Mouse (Mus musculus) thymus, adult 2 months (tissue): Measurements from ENCODE around the gene Mtor. TPM values are rescaled to one million over a fixed set of nuclear protein-coding genes. Genes with fewer than 3 reads are reported as not detected.

Experiments
- DNase-seq: peaks from one replicate; pipeline ENCODE4 v3.0.0; 2021
- H3K27ac ChIP-seq: fragments of 200-500 bp; 2 replicates; pipeline ENCODE4 v1.5.1; 2012; ENCODE audit warnings: low read length, control low read depth; ENCODE audit not compliant: control insufficient read depth, insufficient read depth
- H3K27me3 ChIP-seq: fragments of 200-500 bp; 2 replicates; pipeline ENCODE4 v1.6.1; 2012; ENCODE audit warnings: mild to moderate bottlenecking, low read length, moderate library complexity, mixed read lengths; ENCODE audit not compliant: control insufficient read depth, insufficient read depth
- H3K36me3 ChIP-seq: fragments of 200-500 bp; 2 replicates; pipeline ENCODE4 v1.6.1; 2012; ENCODE audit warnings: mild to moderate bottlenecking, low read length, moderate library complexity; ENCODE audit not compliant: control insufficient read depth, insufficient read depth
- H3K4me1 ChIP-seq: fragments of 200-500 bp; replicated peaks from 2 replicates; pipeline ENCODE4 v1.6.1; 2012; ENCODE audit warnings: low read length; ENCODE audit not compliant: control insufficient read depth, insufficient read depth
- H3K4me3 ChIP-seq: fragments of 200-500 bp; 2 replicates; pipeline ENCODE4 v1.5.1; 2012; ENCODE audit warnings: mild to moderate bottlenecking, low read length, control low read depth, moderate library complexity; ENCODE audit not compliant: control insufficient read depth, insufficient read depth
- CTCF ChIP-seq: fragments of 200-500 bp; IDR thresholded peaks from 2 replicates; pipeline ENCODE4 v1.5.1; 2012; ENCODE audit warnings: mild to moderate bottlenecking, control low read depth, low read length, moderate library complexity, borderline replicate concordance; ENCODE audit not compliant: control insufficient read depth, poor library complexity, insufficient read depth; ENCODE audit errors: extremely low read depth
- POLR2A ChIP-seq: fragments of 200-500 bp; IDR thresholded peaks from 2 replicates; pipeline ENCODE4 v1.6.1; 2012; ENCODE audit warnings: mild to moderate bottlenecking, low read length, control low read depth, moderate library complexity; ENCODE audit not compliant: control insufficient read depth, poor library complexity, insufficient read depth; ENCODE audit errors: extremely low read depth
- WGBS: fragments of 180-500 bp; shearing (Covaris S2); methylation state at CpG from one replicate; pipeline ENCODE4 v1.1.7; 2018; 5-methylcytosine and 5-hydroxymethylcytosine counted together
- polyA plus RNA-seq: library from polyadenylated mRNA; depleted of rRNA; stranded (reverse); fragments of >200 nt; gene quantifications from 2 replicates; pipeline ENCODE4 v1.2.3, GENCODE M21; 2012

Gene Mtor
- polyA plus RNA-seq, 1 experiment, result 25.0 TPM

DNA sequence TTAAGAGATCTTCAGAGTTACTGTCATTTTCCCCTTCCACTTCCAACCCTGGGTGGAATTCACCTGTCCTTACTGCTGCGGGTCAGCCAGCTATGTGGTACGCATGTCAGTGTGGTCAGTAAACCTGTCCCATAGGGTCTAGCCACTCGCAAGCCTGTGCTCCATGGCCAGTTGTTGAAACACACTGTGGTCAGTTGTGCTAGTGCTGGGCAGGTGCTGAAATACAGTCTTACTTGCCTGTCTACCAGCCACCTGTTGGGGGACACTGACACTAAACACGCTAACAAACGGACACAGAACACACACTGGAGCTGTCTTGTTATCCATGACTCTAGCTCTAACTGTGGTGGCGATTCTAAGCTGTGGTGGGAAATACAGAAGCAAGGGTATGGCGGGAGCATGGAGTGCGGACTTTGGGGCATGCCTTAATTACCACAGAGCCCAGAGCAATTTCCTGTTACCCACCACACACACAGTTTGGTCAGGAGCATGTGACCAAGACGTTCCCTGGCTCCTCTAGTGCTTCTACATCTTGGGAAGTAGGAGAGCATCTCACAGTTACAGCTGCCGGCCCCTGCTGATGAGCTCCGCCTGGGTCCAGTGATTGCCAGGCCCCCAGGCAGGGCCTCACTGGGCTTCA lies 17.4 kb upstream of the Mtor start:
- no peaks in the 10 kb centered on the region for H3K4me1 ChIP-seq
- WGBS, result 54% methylated on average over 11 of the region's 11 CpGs
- TF ChIP-seq CTCF (no peak), POLR2A (no peak)
- H3K36me3 ChIP-seq, result no peaks in the 10 kb centered on the region
- H3K4me3 ChIP-seq, result no peak overlapping the region
- DNase-seq, result no peak
- H3K27me3 ChIP-seq, result no peaks in the 10 kb centered on the region
- no peak overlapping the region for H3K27ac ChIP-seq

DNA sequence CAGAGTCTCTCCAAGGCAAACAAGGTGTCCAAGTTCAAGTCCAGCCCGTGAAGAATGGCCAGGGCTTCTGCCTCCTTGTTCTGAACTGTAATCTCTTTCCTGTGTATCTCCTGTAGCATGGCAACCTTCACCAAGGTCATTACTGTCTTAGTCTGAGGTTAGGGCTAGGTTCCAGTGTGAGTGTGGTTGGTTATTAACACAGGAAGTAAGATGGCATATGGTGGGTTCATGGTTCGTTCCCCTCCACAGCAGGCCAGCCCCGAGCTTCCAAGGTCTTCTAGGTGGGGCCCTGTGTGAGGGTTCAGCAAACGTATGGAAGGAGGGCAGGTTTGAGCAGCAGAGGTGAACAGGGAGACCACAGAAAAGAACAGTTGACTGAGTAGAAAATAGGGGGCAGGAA lies 15.9 kb upstream of the Mtor start:
- DNase-seq, result no peak
- TF ChIP-seq POLR2A (no peak), CTCF (no peak)
- Histone ChIP-seq H3K36me3 (no peaks in the 10 kb centered on the region), H3K4me3 (no peak overlapping the region), H3K27me3 (no peaks in the 10 kb centered on the region), H3K27ac (no peak overlapping the region), H3K4me1 (no peaks in the 10 kb centered on the region)
- WGBS, result 41% methylated on average over 4 of the region's 4 CpGs

DNA sequence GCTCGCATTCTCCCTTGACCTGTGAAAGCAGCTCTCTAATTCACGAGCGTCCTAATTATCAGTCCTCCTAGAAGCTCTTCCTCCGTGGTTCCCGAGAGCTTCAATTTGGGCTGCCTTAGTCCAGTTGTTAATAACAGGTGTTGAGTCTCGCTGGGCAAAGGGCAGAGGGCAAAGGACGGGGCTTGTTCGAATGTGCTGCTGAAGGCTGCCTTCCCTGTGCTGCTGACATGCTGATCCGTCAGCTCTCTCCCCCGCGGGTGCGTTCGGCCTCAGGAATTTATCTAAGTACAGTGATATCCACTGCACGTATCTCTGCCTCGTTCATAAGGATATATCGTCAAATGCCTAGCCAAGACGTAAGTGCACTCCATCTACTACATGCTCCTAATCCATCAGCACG lies 15.1 kb upstream of the Mtor start:
- no peak for DNase-seq
- TF ChIP-seq POLR2A (no peak), CTCF (no peak)
- Histone ChIP-seq H3K4me1 (no peaks in the 10 kb centered on the region), H3K4me3 (no peak overlapping the region), H3K27me3 (no peaks in the 10 kb centered on the region), H3K27ac (no peak overlapping the region), H3K36me3 (no peaks in the 10 kb centered on the region)
- 95% methylated on average over 18 of the region's 18 CpGs for WGBS

DNA sequence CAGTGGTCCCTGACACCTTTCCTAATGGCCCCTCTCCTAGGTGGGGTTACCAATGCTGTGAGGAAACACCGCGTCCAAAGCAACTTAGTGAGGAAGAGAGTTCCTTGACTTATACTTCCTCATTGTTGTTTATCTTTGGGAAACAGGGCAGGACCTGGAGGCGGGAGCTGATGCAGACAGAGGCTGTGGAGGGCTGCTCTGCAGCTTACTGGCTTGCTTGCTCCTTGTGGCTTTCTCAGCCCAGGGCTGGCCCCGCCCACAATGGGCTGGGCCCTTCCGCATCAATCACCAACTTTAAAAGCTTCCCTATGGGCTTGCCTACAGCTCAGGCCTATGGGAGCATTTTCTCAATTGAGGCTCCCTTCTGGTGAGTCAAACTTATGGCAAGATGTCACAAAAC lies 14.6 kb upstream of the Mtor start:
- H3K27me3 ChIP-seq, result no peaks in the 10 kb centered on the region
- H3K36me3 ChIP-seq, result no peaks in the 10 kb centered on the region
- no peaks in the 10 kb centered on the region for H3K4me1 ChIP-seq
- DNase-seq, result no peak
- H3K27ac ChIP-seq, result no peak overlapping the region
- 88% methylated on average over 5 of the region's 5 CpGs for WGBS
- TF ChIP-seq CTCF, result no peak
- TF ChIP-seq POLR2A, result no peak
- no peak overlapping the region for H3K4me3 ChIP-seq

DNA sequence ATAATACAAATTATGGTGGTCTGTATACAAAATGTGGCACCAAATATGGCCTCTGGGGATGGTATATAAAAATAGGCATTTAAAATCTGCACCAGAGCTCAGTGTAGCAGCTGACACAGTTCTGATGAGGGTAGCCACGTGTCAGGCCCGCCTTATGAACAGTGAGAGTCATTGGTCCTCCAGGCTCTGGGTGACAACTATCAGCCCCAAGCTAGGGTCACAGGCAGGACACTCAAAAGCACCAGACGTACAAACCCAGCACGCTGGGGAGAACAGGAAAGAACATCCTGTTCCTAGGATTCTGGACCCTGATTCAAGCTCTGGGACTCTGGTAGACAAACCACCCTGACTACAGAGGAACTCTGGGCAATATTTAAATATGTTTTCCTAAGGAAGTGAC lies 13.9 kb upstream of the Mtor start:
- no peak for DNase-seq
- Histone ChIP-seq H3K4me1 (no peaks in the 10 kb centered on the region), H3K27ac (no peak overlapping the region), H3K36me3 (no peaks in the 10 kb centered on the region), H3K27me3 (no peaks in the 10 kb centered on the region), H3K4me3 (no peak overlapping the region)
- TF ChIP-seq POLR2A (no peak), CTCF (no peak)
- 92% methylated on average over 4 of the region's 4 CpGs for WGBS

DNA sequence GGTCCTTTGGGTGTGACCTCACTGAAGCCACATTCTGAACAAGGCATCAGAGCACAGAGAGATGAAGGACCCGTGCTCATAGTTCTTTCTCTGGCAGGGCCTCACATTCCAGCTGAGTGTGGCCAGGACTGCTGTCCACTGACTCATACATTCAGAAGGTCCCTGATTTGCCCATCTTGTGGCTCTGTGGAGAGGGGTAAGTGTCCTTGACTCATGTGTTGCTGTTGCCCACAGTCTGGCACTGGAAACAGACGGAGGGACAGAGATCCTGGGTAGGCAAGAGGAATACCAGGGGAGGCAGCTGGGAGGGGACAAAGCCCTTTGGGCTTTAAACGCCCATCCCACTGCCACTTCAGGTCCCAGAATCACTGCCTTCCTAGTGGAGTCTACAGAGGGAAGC lies 13.3 kb upstream of the Mtor start:
- Histone ChIP-seq H3K36me3 (no peaks in the 10 kb centered on the region), H3K27ac (no peak overlapping the region), H3K27me3 (no peaks in the 10 kb centered on the region), H3K4me3 (no peak overlapping the region), H3K4me1 (no peaks in the 10 kb centered on the region)
- DNase-seq, result no peak
- no peak for TF ChIP-seq POLR2A
- no peak for TF ChIP-seq CTCF
- 93% methylated on average over 3 of the region's 3 CpGs for WGBS

DNA sequence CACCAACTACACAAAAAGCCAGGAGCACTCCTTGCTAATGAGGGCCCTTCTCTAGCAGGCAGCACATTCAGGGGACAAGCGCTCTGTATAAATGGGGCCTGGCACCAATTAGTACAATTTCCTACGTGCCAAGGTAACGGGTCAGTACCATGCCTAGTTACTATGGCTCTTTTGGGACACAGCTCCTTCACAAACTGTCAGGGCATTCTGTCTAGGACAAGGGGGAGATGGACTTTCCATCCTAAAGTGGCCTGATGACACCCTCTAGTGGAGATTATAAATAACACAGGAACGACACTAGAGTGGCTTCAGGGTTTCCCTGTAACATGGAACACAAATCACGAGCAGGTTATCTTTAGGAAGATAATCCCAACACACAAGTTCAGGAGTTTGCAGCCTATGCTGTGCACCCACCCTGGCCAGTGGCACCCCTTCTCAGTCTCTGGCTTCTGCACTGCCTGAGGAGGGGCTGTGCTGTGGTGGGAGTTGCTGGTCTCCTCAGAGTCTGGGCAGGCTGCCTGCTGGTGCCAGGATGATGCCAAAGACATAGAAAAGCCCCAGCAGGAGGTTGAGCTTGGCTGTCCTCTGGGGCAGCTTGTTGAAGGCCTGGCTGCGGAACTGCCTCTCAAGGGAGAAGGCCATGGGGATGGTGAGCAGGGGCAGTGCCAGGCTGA lies 12.6 kb upstream of the Mtor start:
- H3K4me3 ChIP-seq, result no peak overlapping the region
- 91% methylated on average over 6 of the region's 6 CpGs for WGBS
- no peak overlapping the region for H3K27ac ChIP-seq
- H3K27me3 ChIP-seq, result no peaks in the 10 kb centered on the region
- no peak for TF ChIP-seq CTCF
- no peak for TF ChIP-seq POLR2A
- no peak for DNase-seq
- no peaks in the 10 kb centered on the region for H3K4me1 ChIP-seq
- H3K36me3 ChIP-seq, result no peaks in the 10 kb centered on the region
